In genomic region chr17:64529296-64529994, GRCm38 (mm10) we compare ENCODE assay signal across 11 mouse cellular contexts.
A peak's percentile ranks its signal among the peaks of the same experiment; 100 is the strongest.
DNase-seq lines count a peak whose midpoint lies in the region; ATAC-seq and TF ChIP-seq lines count a peak whose summit lies in the region.
"Had no signal": no experiment of that assay in that cellular context is flagged by ENCODE, and none has a peak within 500 bp of the region (broad histone marks: within the 10 kb centered on the region; RNA-seq: fewer than 3 reads in every experiment).

No protein-coding gene starts in this region.

- H3K4me3 ChIP-seq in hindbrain, embryonic 11.5 days (ENCODE audit: low read depth, low read length): no peak overlapping the region
- no peak overlapping the region for H3K4me3 ChIP-seq in hindbrain, embryonic 16.5 days (ENCODE audit: low read length)
- peak overlapping the region; percentile 84 for H3K4me3 ChIP-seq in testis, adult 2 months (ENCODE audit: control insufficient read depth, low read depth, low read length)
- H3K4me3 ChIP-seq in forebrain, embryonic 12.5 days (replicated peaks): no peak overlapping the region
- H3K4me3 ChIP-seq: heart, embryonic 10.5 days; lung, embryonic 15.5 days had no signal

- H3K27ac ChIP-seq in hindbrain, embryonic 11.5 days (ENCODE audit: low read depth, low read length): no peak overlapping the region
- no peak overlapping the region for H3K27ac ChIP-seq in hindbrain, embryonic 16.5 days (ENCODE audit: low read depth, low read length)
- H3K27ac ChIP-seq in testis, adult 2 months (ENCODE audit: control insufficient read depth, insufficient read depth, low read depth, low read length): no peak overlapping the region
- no peak overlapping the region for H3K27ac ChIP-seq in forebrain, embryonic 12.5 days
- H3K27ac ChIP-seq: heart, embryonic 10.5 days; lung, embryonic 15.5 days had no signal

- H3K36me3 ChIP-seq in hindbrain, embryonic 11.5 days (ENCODE audit: control insufficient read depth, insufficient read depth, low read length): no peaks in the 10 kb centered on the region
- no peaks in the 10 kb centered on the region for H3K36me3 ChIP-seq in hindbrain, embryonic 16.5 days (ENCODE audit: control insufficient read depth, insufficient read depth, low read length)
- no peaks in the 10 kb centered on the region for H3K36me3 ChIP-seq in testis, adult 2 months (ENCODE audit: control insufficient read depth, insufficient read depth, low read length)
- no peaks in the 10 kb centered on the region for H3K36me3 ChIP-seq in forebrain, embryonic 12.5 days (replicated peaks)
- H3K36me3 ChIP-seq: heart, embryonic 10.5 days; lung, embryonic 15.5 days had no signal

- DNase-seq in hindbrain, embryonic 11.5 days (ENCODE audit: low spot score): peak; percentile 20
- DNase-seq in testis, postnatal 10 days (ENCODE audit: low spot score): no peak
- peak; percentile 13 for DNase-seq in c-Kit-positive CD71-positive TER-119-positive erythroid progenitor cells, embryonic 14.5 days (ENCODE audit: low spot score)
- no peak for DNase-seq in cerebellum, adult 9-11 months
- DNase-seq in kidney, postnatal 4 days: no peak

- ATAC-seq in hindbrain, embryonic 11.5 days (ENCODE audit: low FRiP score): no peak
- ATAC-seq in hindbrain, embryonic 16.5 days: no peak
- ATAC-seq in forebrain, embryonic 12.5 days (ENCODE audit: low FRiP score): no peak
- ATAC-seq: inflammation-experienced regulatory T-cells, adult 6 months had no signal

- no peak overlapping the region for H3K9ac ChIP-seq in hindbrain, embryonic 11.5 days (ENCODE audit: low read depth, low read length)
- H3K9ac ChIP-seq in hindbrain, embryonic 16.5 days (ENCODE audit: low read depth, low read length): no peak overlapping the region
- no peak overlapping the region for H3K9ac ChIP-seq in forebrain, embryonic 12.5 days
- H3K9ac ChIP-seq: lung, embryonic 15.5 days had no signal

- H3K4me2 ChIP-seq in hindbrain, embryonic 11.5 days (replicated peaks; ENCODE audit: low read depth, low read length): no peak overlapping the region
- no peak overlapping the region for H3K4me2 ChIP-seq in hindbrain, embryonic 16.5 days (ENCODE audit: low read length)
- no peak overlapping the region for H3K4me2 ChIP-seq in forebrain, embryonic 12.5 days
- H3K4me2 ChIP-seq: lung, embryonic 15.5 days had no signal

- TF ChIP-seq POLR2A in testis, adult 2 months (IDR thresholded peaks at IDR 0.05; ENCODE audit: control insufficient read depth, low read depth, low read length): no peak

- peak; percentile 69; the same call in 1 of the 2 replicates for TF ChIP-seq CTCF in testis, adult 2 months (IDR thresholded peaks at IDR 0.05; ENCODE audit: control insufficient read depth, insufficient read depth, insufficient replicate concordance, low read depth, low read length)

- no peaks in the 10 kb centered on the region for H3K9me3 ChIP-seq in hindbrain, embryonic 11.5 days (ENCODE audit: control insufficient read depth, low read length)
- no peaks in the 10 kb centered on the region for H3K9me3 ChIP-seq in hindbrain, embryonic 16.5 days (ENCODE audit: control insufficient read depth, low read length)
- no peaks in the 10 kb centered on the region for H3K9me3 ChIP-seq in forebrain, embryonic 12.5 days
- H3K9me3 ChIP-seq: heart, embryonic 10.5 days; lung, embryonic 15.5 days had no signal

- 88% methylated on average over 14 of the region's 14 CpGs for WGBS in hindbrain, embryonic 11.5 days
- 81% methylated on average over 14 of the region's 14 CpGs for WGBS in hindbrain, embryonic 16.5 days
- WGBS in forebrain, embryonic 12.5 days: 86% methylated on average over 14 of the region's 14 CpGs

- H3K4me1 ChIP-seq in hindbrain, embryonic 11.5 days (replicated peaks; ENCODE audit: control insufficient read depth, insufficient read depth, low read length): no peaks in the 10 kb centered on the region
- no peaks in the 10 kb centered on the region for H3K4me1 ChIP-seq in hindbrain, embryonic 16.5 days (ENCODE audit: control insufficient read depth, insufficient read depth, low read depth, low read length)
- peaks cover 7% of the 10 kb centered on the region for H3K4me1 ChIP-seq in testis, adult 2 months (ENCODE audit: control insufficient read depth, insufficient read depth, low read length)
- no peaks in the 10 kb centered on the region; the same call in 1 of the 2 replicates for H3K4me1 ChIP-seq in forebrain, embryonic 12.5 days

- no peaks in the 10 kb centered on the region for H3K27me3 ChIP-seq in hindbrain, embryonic 11.5 days (ENCODE audit: control insufficient read depth, insufficient read depth, low read length)
- H3K27me3 ChIP-seq in hindbrain, embryonic 16.5 days (replicated peaks; ENCODE audit: control insufficient read depth, insufficient read depth, low read length): no peaks in the 10 kb centered on the region
- no peaks in the 10 kb centered on the region for H3K27me3 ChIP-seq in testis, adult 2 months (ENCODE audit: control insufficient read depth, insufficient read depth, low read length)
- H3K27me3 ChIP-seq in forebrain, embryonic 12.5 days: no peaks in the 10 kb centered on the region
- H3K27me3 ChIP-seq: lung, embryonic 15.5 days had no signal

Comparison
In these comparisons a context has a peak if more than half of its experiments do, and no peak if none do; other contexts are left out.
1. DNase-seq: peak in hindbrain, embryonic 11.5 days (single experiment) and c-Kit-positive CD71-positive TER-119-positive erythroid progenitor cells, embryonic 14.5 days (single experiment); none in testis, postnatal 10 days (single experiment), cerebellum, adult 9-11 months (single experiment) and kidney, postnatal 4 days (0 of 2).